Mouse (Mus musculus): Measurements from ENCODE around the gene Rpl23a.
A peak's percentile ranks its signal among the peaks of the same experiment; 100 is the strongest.

DNA sequence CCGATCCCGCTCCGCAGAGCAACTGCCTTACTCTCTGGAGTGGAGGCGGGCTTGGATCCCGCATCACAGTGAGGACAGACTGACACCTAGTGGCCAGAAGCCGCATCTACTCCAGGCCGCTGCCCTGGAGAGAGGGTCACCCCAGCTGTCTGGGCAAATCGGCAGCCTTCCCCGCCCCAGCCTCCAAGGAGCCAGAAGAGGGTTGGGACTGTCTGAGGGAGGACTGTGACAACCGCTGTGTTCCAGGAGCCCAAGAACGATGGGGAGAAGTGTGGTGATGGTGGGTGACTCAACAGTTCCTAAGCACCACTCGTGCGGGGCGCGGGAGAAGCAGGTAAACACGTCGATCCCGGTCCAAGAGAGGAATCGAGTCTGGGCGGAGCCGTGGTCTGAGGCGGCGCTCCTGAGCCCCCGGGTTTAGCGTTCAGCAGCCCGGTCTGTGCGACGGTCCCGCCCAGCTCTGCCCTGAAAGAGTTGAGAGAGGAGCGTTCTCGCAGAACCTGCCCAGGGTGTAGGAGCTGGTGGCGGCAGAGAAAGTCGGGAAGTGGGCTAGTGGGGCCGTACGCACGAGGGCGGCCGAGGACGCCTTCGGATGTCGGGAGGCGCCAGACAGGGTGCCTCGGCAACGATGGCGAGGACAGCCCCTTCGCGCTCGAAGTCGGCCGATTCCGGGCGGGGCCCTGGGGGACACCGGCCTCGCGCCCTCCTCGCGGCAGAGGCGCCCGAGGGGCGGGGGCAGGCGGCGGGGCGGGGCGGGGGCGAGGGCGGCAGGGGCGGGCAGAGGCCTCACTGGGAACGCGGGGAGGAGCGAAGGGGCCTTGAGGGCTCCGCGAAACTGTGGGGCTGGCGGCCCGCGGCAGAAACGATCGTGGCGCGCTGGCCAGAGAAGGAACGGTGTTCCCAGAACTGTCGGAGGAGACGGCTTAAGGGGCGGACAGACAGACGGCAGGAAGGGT lies 5.2 kb downstream of the Rpl23a start:
- TF ChIP-seq CTCF (IDR thresholded peaks at IDR 0.05) (peak; percentile 99), EP300 (IDR thresholded peaks at IDR 0.05) (0 out of 2 replicates have a peak, but pooled peaks have one; percentile 16)
